Mouse (Mus musculus): ENCODE measurements around the gene Eif3c. TPM values are rescaled to one million over a fixed set of nuclear protein-coding genes. Genes with fewer than 3 reads are reported as not detected.

Gene Eif3c
- polyA plus RNA-seq, 1 experiment from 2014 or later: 189 TPM

GRCm38 (mm10) chr7:126504913-126505312 is 61.3 kb downstream of the Eif3c start:
- Histone ChIP-seq H3K4me3 (ENCODE audit: low read depth, low read length) (no peak overlapping the region), H3K27me3 (ENCODE audit: control insufficient read depth, insufficient read depth, low read length) (no peaks in the 10 kb centered on the region), H3K4me2 (no peak overlapping the region), H3K27ac (ENCODE audit: low read depth, low read length) (no peak overlapping the region), H3K9ac (ENCODE audit: low read length) (no peak overlapping the region), H3K36me3 (ENCODE audit: control insufficient read depth, insufficient read depth, low read length) (peaks cover 11% of the 10 kb centered on the region), H3K9me3 (ENCODE audit: control insufficient read depth, low read length) (no peaks in the 10 kb centered on the region), H3K4me1 (ENCODE audit: control insufficient read depth, insufficient read depth, low read length) (peaks cover 7% of the 10 kb centered on the region; the same call in 1 of the 2 replicates)
- ATAC-seq (ENCODE audit: low FRiP score) (no peak), DNase-seq (ENCODE audit: low spot score, missing footprints) (peak; percentile 73)
- 94% methylated on average over 2 of the region's 2 CpGs for WGBS

GRCm38 (mm10) chr7:126503273-126503878 is 62.8 kb downstream of the Eif3c start, which contains the start of gene Atxn2l:
Gene Atxn2l (minus strand): TSS chr7:126503437.
- WGBS: under 1% methylated on average over 55 of the region's 72 CpGs
- Histone ChIP-seq H3K27ac (ENCODE audit: low read depth, low read length) (peak within 1 kb of the TSS; percentile 98), H3K36me3 (ENCODE audit: control insufficient read depth, insufficient read depth, low read length) (peaks cover 25% of the 10 kb centered on the region), H3K4me1 (ENCODE audit: control insufficient read depth, insufficient read depth, low read length) (peaks cover 7% of the 10 kb centered on the region; the same call in 1 of the 2 replicates), H3K27me3 (ENCODE audit: control insufficient read depth, insufficient read depth, low read length) (no peaks in the 10 kb centered on the region), H3K4me3 (ENCODE audit: low read depth, low read length) (peak within 1 kb of the TSS; percentile 100), H3K4me2 (peak within 1 kb of the TSS; percentile 73), H3K9me3 (ENCODE audit: control insufficient read depth, low read length) (no peaks in the 10 kb centered on the region), H3K9ac (ENCODE audit: low read length) (peak within 1 kb of the TSS; percentile 100)
- DNase-seq (ENCODE audit: low spot score, missing footprints): peak; percentile 100
- ATAC-seq (ENCODE audit: low FRiP score): peak; percentile 88

GRCm38 (mm10) chr7:126502751-126503150 is 63.5 kb downstream of the Eif3c start:
- peak overlapping the region; percentile 98 for H3K27ac ChIP-seq (ENCODE audit: low read depth, low read length)
- peaks cover 7% of the 10 kb centered on the region; the same call in 1 of the 2 replicates for H3K4me1 ChIP-seq (ENCODE audit: control insufficient read depth, insufficient read depth, low read length)
- peak overlapping the region; percentile 100 for H3K9ac ChIP-seq (ENCODE audit: low read length)
- no peaks in the 10 kb centered on the region for H3K27me3 ChIP-seq (ENCODE audit: control insufficient read depth, insufficient read depth, low read length)
- WGBS: under 1% methylated on average over 40 of the region's 40 CpGs
- H3K4me2 ChIP-seq: peak overlapping the region; percentile 73
- H3K4me3 ChIP-seq (ENCODE audit: low read depth, low read length): peak overlapping the region; percentile 100
- H3K9me3 ChIP-seq (ENCODE audit: control insufficient read depth, low read length): no peaks in the 10 kb centered on the region
- peaks cover 30% of the 10 kb centered on the region for H3K36me3 ChIP-seq (ENCODE audit: control insufficient read depth, insufficient read depth, low read length)
- ATAC-seq (ENCODE audit: low FRiP score) (no peak), DNase-seq (ENCODE audit: low spot score, missing footprints) (no peak)

- ATAC-seq (ENCODE audit: low FRiP score) (peak; percentile 92), DNase-seq (ENCODE audit: low spot score, missing footprints) (peak; percentile 100)
- Histone ChIP-seq H3K4me2 (peak overlapping the region; percentile 73), H3K27me3 (ENCODE audit: control insufficient read depth, insufficient read depth, low read length) (no peaks in the 10 kb centered on the region), H3K4me3 (ENCODE audit: low read depth, low read length) (peak overlapping the region; percentile 100), H3K9ac (ENCODE audit: low read length) (peak overlapping the region; percentile 100), H3K36me3 (ENCODE audit: control insufficient read depth, insufficient read depth, low read length) (peaks cover 34% of the 10 kb centered on the region), H3K27ac (ENCODE audit: low read depth, low read length) (peak overlapping the region; percentile 98), H3K9me3 (ENCODE audit: control insufficient read depth, low read length) (no peaks in the 10 kb centered on the region), H3K4me1 (ENCODE audit: control insufficient read depth, insufficient read depth, low read length) (peaks cover 7% of the 10 kb centered on the region; the same call in 1 of the 2 replicates)
- WGBS: under 1% methylated on average over 51 of the region's 57 CpGs
These were observed 64.0 kb downstream of the Eif3c start for GRCm38 (mm10) chr7:126502023-126502741.

GRCm38 (mm10) chr7:126501684-126502022 is 64.6 kb downstream of the Eif3c start:
- no peaks in the 10 kb centered on the region for H3K27me3 ChIP-seq (ENCODE audit: control insufficient read depth, insufficient read depth, low read length)
- peak overlapping the region; percentile 100 for H3K9ac ChIP-seq (ENCODE audit: low read length)
- H3K4me1 ChIP-seq (ENCODE audit: control insufficient read depth, insufficient read depth, low read length): peaks cover 7% of the 10 kb centered on the region; the same call in 1 of the 2 replicates
- DNase-seq (ENCODE audit: low spot score, missing footprints): no peak
- ATAC-seq (ENCODE audit: low FRiP score): no peak
- H3K4me3 ChIP-seq (ENCODE audit: low read depth, low read length): peak overlapping the region; percentile 100
- H3K27ac ChIP-seq (ENCODE audit: low read depth, low read length): peak overlapping the region; percentile 98
- no peaks in the 10 kb centered on the region for H3K9me3 ChIP-seq (ENCODE audit: control insufficient read depth, low read length)
- 6% methylated on average over 9 of the region's 9 CpGs for WGBS
- peak overlapping the region; percentile 73 for H3K4me2 ChIP-seq
- peaks cover 36% of the 10 kb centered on the region for H3K36me3 ChIP-seq (ENCODE audit: control insufficient read depth, insufficient read depth, low read length)

GRCm38 (mm10) chr7:126499416-126499815 is 66.8 kb downstream of the Eif3c start:
- DNase-seq (ENCODE audit: low spot score, missing footprints) (peak; percentile 75), ATAC-seq (ENCODE audit: low FRiP score) (no peak)
- H3K4me2 ChIP-seq: no peak overlapping the region
- 94% methylated on average over 7 of the region's 7 CpGs for WGBS
- H3K4me1 ChIP-seq (ENCODE audit: control insufficient read depth, insufficient read depth, low read length): peaks cover 7% of the 10 kb centered on the region; the same call in 1 of the 2 replicates
- H3K4me3 ChIP-seq (ENCODE audit: low read depth, low read length): no peak overlapping the region
- no peaks in the 10 kb centered on the region for H3K9me3 ChIP-seq (ENCODE audit: control insufficient read depth, low read length)
- no peaks in the 10 kb centered on the region for H3K27me3 ChIP-seq (ENCODE audit: control insufficient read depth, insufficient read depth, low read length)
- no peak overlapping the region for H3K27ac ChIP-seq (ENCODE audit: low read depth, low read length)
- H3K36me3 ChIP-seq (ENCODE audit: control insufficient read depth, insufficient read depth, low read length): peaks cover 51% of the 10 kb centered on the region
- no peak overlapping the region for H3K9ac ChIP-seq (ENCODE audit: low read length)

- Histone ChIP-seq H3K27ac (ENCODE audit: low read depth, low read length) (no peak overlapping the region), H3K9ac (ENCODE audit: low read length) (no peak overlapping the region), H3K27me3 (ENCODE audit: control insufficient read depth, insufficient read depth, low read length) (no peaks in the 10 kb centered on the region), H3K4me3 (ENCODE audit: low read depth, low read length) (no peak overlapping the region), H3K9me3 (ENCODE audit: control insufficient read depth, low read length) (no peaks in the 10 kb centered on the region), H3K4me1 (ENCODE audit: control insufficient read depth, insufficient read depth, low read length) (peaks cover 4% of the 10 kb centered on the region; the same call in 1 of the 2 replicates), H3K36me3 (ENCODE audit: control insufficient read depth, insufficient read depth, low read length) (peaks cover 64% of the 10 kb centered on the region), H3K4me2 (no peak overlapping the region)
- ATAC-seq (ENCODE audit: low FRiP score) (no peak), DNase-seq (ENCODE audit: low spot score, missing footprints) (peak; percentile 73)
- 95% methylated on average over 12 of the region's 12 CpGs for WGBS
These were observed 68.2 kb downstream of the Eif3c start for GRCm38 (mm10) chr7:126497966-126498365.

- peak; percentile 21 for DNase-seq (ENCODE audit: low spot score, missing footprints)
- Histone ChIP-seq H3K27ac (ENCODE audit: low read depth, low read length) (no peak overlapping the region), H3K9ac (ENCODE audit: low read length) (no peak overlapping the region), H3K4me2 (no peak overlapping the region), H3K36me3 (ENCODE audit: control insufficient read depth, insufficient read depth, low read length) (peaks cover 71% of the 10 kb centered on the region), H3K9me3 (ENCODE audit: control insufficient read depth, low read length) (no peaks in the 10 kb centered on the region), H3K27me3 (ENCODE audit: control insufficient read depth, insufficient read depth, low read length) (no peaks in the 10 kb centered on the region), H3K4me1 (ENCODE audit: control insufficient read depth, insufficient read depth, low read length) (peaks cover 4% of the 10 kb centered on the region; the same call in 1 of the 2 replicates), H3K4me3 (ENCODE audit: low read depth, low read length) (no peak overlapping the region)
- ATAC-seq (ENCODE audit: low FRiP score): no peak
- WGBS: 91% methylated on average over 5 of the region's 5 CpGs
These were observed 69.7 kb downstream of the Eif3c start for GRCm38 (mm10) chr7:126496475-126496874.

All from midbrain, embryonic 11.5 days (tissue).